Mouse (Mus musculus) bone marrow, adult 2 months (tissue): Measurements from ENCODE around the gene Ino80d. TPM values are rescaled to one million over a fixed set of nuclear protein-coding genes. Genes with fewer than 3 reads are reported as not detected.

Source experiments
- H3K27ac ChIP-seq: fragments of 200-500 bp; 2 replicates; pipeline ENCODE4 v1.5.1; 2012; ENCODE audit warnings: low read depth, mild to moderate bottlenecking, control low read depth, inconsistent platforms, low read length; ENCODE audit not compliant: control insufficient read depth, poor library complexity, insufficient read depth
- H3K4me1 ChIP-seq: fragments of 200-500 bp; 2 replicates; pipeline ENCODE4 v1.6.1; 2011; ENCODE audit warnings: low read length; ENCODE audit not compliant: control insufficient read depth, insufficient read depth
- H3K4me3 ChIP-seq: fragments of 200-500 bp; replicated peaks from 2 replicates; pipeline ENCODE3; 2011; ENCODE audit warnings: mild to moderate bottlenecking, low read depth, low read length, control low read depth; ENCODE audit not compliant: control insufficient read depth
- CTCF ChIP-seq: fragments of 200-500 bp; IDR thresholded peaks from 2 replicates; pipeline ENCODE4 v1.5.1; 2011; ENCODE audit warnings: low read length, control low read depth; ENCODE audit not compliant: control insufficient read depth, insufficient read depth
- POLR2A ChIP-seq: fragments of 200-500 bp; IDR thresholded peaks from 2 replicates; pipeline ENCODE4 v1.6.1; 2011; ENCODE audit warnings: low read depth, mild to moderate bottlenecking, control low read depth, low read length, borderline replicate concordance; ENCODE audit not compliant: control insufficient read depth
- WGBS: fragments of 180-500 bp; shearing (Covaris S2); methylation state at CpG from one replicate; pipeline ENCODE4 v1.1.7; 2018; 5-methylcytosine and 5-hydroxymethylcytosine counted together
- polyA plus RNA-seq: library from polyadenylated mRNA; stranded (reverse); fragments of >200 nt; gene quantifications from 2 replicates; pipeline ENCODE4 v1.2.4, GENCODE M21; 2011; ENCODE audit warnings: low replicate concordance; ENCODE audit not compliant: missing spikeins, insufficient read depth, insufficient read length

The Ino80d gene
- polyA plus RNA-seq, 1 experiment = 33.3 TPM

- H3K4me1 ChIP-seq = no peaks in the 10 kb centered on the region
- WGBS = 90% methylated on average over 5 of the region's 5 CpGs
- no peak for TF ChIP-seq CTCF
- TF ChIP-seq POLR2A = no peak
- no peak overlapping the region for H3K4me3 ChIP-seq
- H3K27ac ChIP-seq = no peak overlapping the region
Measured at GRCm38 (mm10) chr1:63096071-63096470, 18.4 kb downstream of the Ino80d start.

GRCm38 (mm10) chr1:63089795-63090194 is 24.7 kb downstream of the Ino80d start:
- no peak for TF ChIP-seq POLR2A
- no peak for TF ChIP-seq CTCF
- Histone ChIP-seq H3K4me1 (peaks cover 1% of the 10 kb centered on the region; the same call in 1 of the 2 replicates), H3K27ac (no peak overlapping the region), H3K4me3 (no peak overlapping the region)
- WGBS = 44% methylated on average over 5 of the region's 5 CpGs

GRCm38 (mm10) chr1:63088614-63089013 is 25.9 kb downstream of the Ino80d start:
- TF ChIP-seq POLR2A = no peak
- no peak for TF ChIP-seq CTCF
- WGBS = 91% methylated on average over 1 of the region's 1 CpGs
- H3K4me3 ChIP-seq = no peak overlapping the region
- no peak overlapping the region for H3K27ac ChIP-seq
- peaks cover 1% of the 10 kb centered on the region; the same call in 1 of the 2 replicates for H3K4me1 ChIP-seq

GRCm38 (mm10) chr1:63080277-63080676 is 34.2 kb downstream of the Ino80d start:
- no peak for TF ChIP-seq CTCF
- TF ChIP-seq POLR2A = no peak
- Histone ChIP-seq H3K4me1 (no peaks in the 10 kb centered on the region), H3K4me3 (no peak overlapping the region), H3K27ac (no peak overlapping the region)
- WGBS = 80% methylated on average over 5 of the region's 5 CpGs

GRCm38 (mm10) chr1:63076383-63076782 is 38.1 kb downstream of the Ino80d start:
- H3K4me1 ChIP-seq = no peaks in the 10 kb centered on the region
- 88% methylated on average over 2 of the region's 2 CpGs for WGBS
- TF ChIP-seq POLR2A = no peak
- no peak for TF ChIP-seq CTCF
- no peak overlapping the region for H3K4me3 ChIP-seq
- no peak overlapping the region for H3K27ac ChIP-seq

GRCm38 (mm10) chr1:63071379-63071778 is 43.1 kb downstream of the Ino80d start:
- H3K27ac ChIP-seq = no peak overlapping the region
- 82% methylated on average over 1 of the region's 1 CpGs for WGBS
- TF ChIP-seq POLR2A (no peak), CTCF (no peak)
- no peaks in the 10 kb centered on the region for H3K4me1 ChIP-seq
- no peak overlapping the region for H3K4me3 ChIP-seq

- no peak overlapping the region for H3K27ac ChIP-seq
- H3K4me3 ChIP-seq = no peak overlapping the region
- TF ChIP-seq CTCF = no peak
- TF ChIP-seq POLR2A = no peak
- 83% methylated on average over 12 of the region's 12 CpGs for WGBS
- H3K4me1 ChIP-seq = no peaks in the 10 kb centered on the region; the same call in 1 of the 2 replicates
Measured at GRCm38 (mm10) chr1:63058361-63058760, 56.1 kb downstream of the Ino80d start.

- H3K4me1 ChIP-seq = no peaks in the 10 kb centered on the region; the same call in 1 of the 2 replicates
- WGBS = 93% methylated on average over 11 of the region's 11 CpGs
- H3K4me3 ChIP-seq = no peak overlapping the region
- H3K27ac ChIP-seq = no peak overlapping the region
- no peak for TF ChIP-seq POLR2A
- no peak for TF ChIP-seq CTCF
Measured at GRCm38 (mm10) chr1:63057849-63058248, 56.6 kb downstream of the Ino80d start.

GRCm38 (mm10) chr1:63057318-63057717 is 57.1 kb downstream of the Ino80d start:
- Histone ChIP-seq H3K4me3 (no peak overlapping the region), H3K27ac (no peak overlapping the region), H3K4me1 (no peaks in the 10 kb centered on the region; the same call in 1 of the 2 replicates)
- WGBS = 92% methylated on average over 3 of the region's 3 CpGs
- no peak for TF ChIP-seq CTCF
- no peak for TF ChIP-seq POLR2A
